Comparison of ENCODE assay signal across 15 mouse cellular contexts in the genomic region with DNA sequence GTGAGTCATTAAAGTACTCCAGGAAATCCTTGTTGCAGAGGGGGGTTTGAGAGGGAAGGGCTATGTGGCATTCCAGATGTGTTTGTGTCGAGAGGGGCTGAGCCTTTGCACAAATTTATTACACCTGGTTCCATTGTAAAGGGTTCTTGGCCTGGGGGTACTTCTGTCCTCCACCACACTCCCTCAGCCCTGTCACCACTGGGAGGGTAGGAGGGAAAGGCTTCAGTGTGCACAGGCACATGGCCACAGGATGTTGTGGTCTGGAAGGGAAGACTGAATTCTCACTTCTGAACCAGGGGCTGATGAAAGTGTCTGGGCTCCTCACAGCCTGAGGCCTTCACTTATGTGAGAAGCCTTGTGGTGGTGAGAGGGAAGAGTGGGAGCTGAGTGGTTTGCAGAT.
A peak's percentile ranks its signal among the peaks of the same experiment; 100 is the strongest.
DNase-seq lines count a peak whose midpoint lies in the region; ATAC-seq lines count a peak whose summit lies in the region.
"Had no signal": no experiment of that assay in that cellular context is flagged by ENCODE, and none has a peak within 500 bp of the region (broad histone marks: within the 10 kb centered on the region; RNA-seq: fewer than 3 reads in every experiment).

No protein-coding gene starts in this region.

- H3K27me3 ChIP-seq in midbrain, embryonic 11.5 days (ENCODE audit: control insufficient read depth, insufficient read depth, low read length): no peaks in the 10 kb centered on the region
- no peaks in the 10 kb centered on the region for H3K27me3 ChIP-seq in midbrain, embryonic 16.5 days (ENCODE audit: control insufficient read depth, insufficient read depth, low read depth, low read length)
- no peaks in the 10 kb centered on the region for H3K27me3 ChIP-seq in limb, embryonic 10.5 days (ENCODE audit: low read depth, poor library complexity, severe bottlenecking)
- H3K27me3 ChIP-seq: midbrain, embryonic 12.5 days had no signal

- 62% methylated on average over 1 of the region's 1 CpGs for WGBS in midbrain, embryonic 11.5 days
- 72% methylated on average over 1 of the region's 1 CpGs for whole genome bisulfite sequencing in midbrain, embryonic 16.5 days
- 8% methylated on average over 1 of the region's 1 CpGs for WGBS in limb, embryonic 10.5 days

- no peak overlapping the region for H3K27ac ChIP-seq in midbrain, embryonic 11.5 days (ENCODE audit: low read depth, low read length)
- H3K27ac ChIP-seq in midbrain, embryonic 16.5 days (ENCODE audit: low read length): no peak overlapping the region
- peak overlapping the region; percentile 83 for H3K27ac ChIP-seq in limb, embryonic 10.5 days
- H3K27ac ChIP-seq: heart, adult 2 months; hindbrain, embryonic 14.5 days; midbrain, embryonic 12.5 days had no signal

- DNase-seq in embryo, embryonic 10 days (ENCODE audit: low spot score): peak; percentile 23
- DNase-seq in embryo, embryonic 9.5 days (ENCODE audit: extremely low spot score): no peak
- peak; percentile 37 for DNase-seq in midbrain, embryonic 11.5 days (ENCODE audit: low spot score, missing footprints)
- peak; percentile 78 for DNase-seq in limb, embryonic 10.5 days (ENCODE audit: low spot score)
- DNase-seq in left cerebral cortex, adult 8-10 months (ENCODE audit: low spot score in 2 of 2): no peak
- DNase-seq in T-cell, adult 2 months (ENCODE audit: low spot score): no peak
- DNase-seq: adrenal gland, postnatal 36 days; cerebellum, adult 9-11 months; heart, adult 2 months; kidney, postnatal 4 days; thymus, adult 18-20 months had no signal

- H3K36me3 ChIP-seq in midbrain, embryonic 11.5 days (ENCODE audit: control insufficient read depth, insufficient read depth, low read length): no peaks in the 10 kb centered on the region
- H3K36me3 ChIP-seq in midbrain, embryonic 16.5 days (ENCODE audit: control insufficient read depth, insufficient read depth, low read length): no peaks in the 10 kb centered on the region
- no peaks in the 10 kb centered on the region for H3K36me3 ChIP-seq in limb, embryonic 10.5 days
- H3K36me3 ChIP-seq: midbrain, embryonic 12.5 days had no signal

- no peak overlapping the region for H3K9ac ChIP-seq in midbrain, embryonic 11.5 days (ENCODE audit: low read length)
- no peak overlapping the region for H3K9ac ChIP-seq in midbrain, embryonic 16.5 days (ENCODE audit: low read depth, low read length)
- H3K9ac ChIP-seq: hindbrain, embryonic 14.5 days; midbrain, embryonic 12.5 days had no signal

- no peak overlapping the region for H3K4me2 ChIP-seq in midbrain, embryonic 11.5 days
- no peak overlapping the region for H3K4me2 ChIP-seq in midbrain, embryonic 16.5 days (ENCODE audit: low read length)
- H3K4me2 ChIP-seq: hindbrain, embryonic 14.5 days; midbrain, embryonic 12.5 days had no signal

- H3K4me3 ChIP-seq in midbrain, embryonic 11.5 days (ENCODE audit: low read depth, low read length): no peak overlapping the region
- H3K4me3 ChIP-seq in midbrain, embryonic 16.5 days (ENCODE audit: low read depth, low read length): no peak overlapping the region
- no peak overlapping the region for H3K4me3 ChIP-seq in limb, embryonic 10.5 days
- H3K4me3 ChIP-seq: heart, adult 2 months; midbrain, embryonic 12.5 days had no signal

- ATAC-seq in midbrain, embryonic 11.5 days (ENCODE audit: low FRiP score): no peak
- ATAC-seq in midbrain, embryonic 16.5 days: no peak
- no peak for ATAC-seq in megakaryocyte-erythroid progenitor cell, adult 5-6 weeks (replicated peaks; ENCODE audit: low FRiP score, low TSS enrichment, poor library complexity, severe bottlenecking)

- H3K4me1 ChIP-seq in midbrain, embryonic 11.5 days (ENCODE audit: control insufficient read depth, insufficient read depth, low read length): 0 out of 2 replicates have a peak, but pooled peaks cover 3% of the 10 kb centered on the region
- peaks cover 2% of the 10 kb centered on the region; the same call in 1 of the 2 replicates for H3K4me1 ChIP-seq in midbrain, embryonic 16.5 days (ENCODE audit: control insufficient read depth, insufficient read depth, low read length)
- H3K4me1 ChIP-seq in limb, embryonic 10.5 days: peaks cover 39% of the 10 kb centered on the region
- H3K4me1 ChIP-seq: midbrain, embryonic 12.5 days had no signal

- H3K9me3 ChIP-seq in midbrain, embryonic 11.5 days (ENCODE audit: control insufficient read depth, low read length): no peaks in the 10 kb centered on the region
- no peaks in the 10 kb centered on the region; the same call in 1 of the 2 replicates for H3K9me3 ChIP-seq in midbrain, embryonic 16.5 days (replicated peaks; ENCODE audit: control insufficient read depth, low read length, poor library complexity, severe bottlenecking)
- H3K9me3 ChIP-seq in limb, embryonic 10.5 days (replicated peaks): no peaks in the 10 kb centered on the region
- H3K9me3 ChIP-seq: midbrain, embryonic 12.5 days had no signal

Comparison
In these comparisons a context has a peak if more than half of its experiments do, and no peak if none do; other contexts are left out.
1. DNase-seq: peak in embryo, embryonic 10 days (single experiment), midbrain, embryonic 11.5 days (single experiment) and limb, embryonic 10.5 days (single experiment); none in embryo, embryonic 9.5 days (single experiment), left cerebral cortex, adult 8-10 months (0 of 2) and T-cell, adult 2 months (single experiment).